Mouse (Mus musculus) heart, embryonic 10.5 days (tissue): ENCODE measurements at regions not wholly inside any gene's neighbourhood (a gene's known extent, or its start where the extent isn't known, plus 50 kb on each side); places are given as distances from the start of the nearest gene placed in this dataset.
"Not testable (repeated sequence)": the region's sequence is repeated elsewhere in the genome, so short reads cannot be mapped to it uniquely, and the experiment has no call there.

Source experiments
- DNase-seq: peaks from one replicate; pipeline ENCODE4 v3.0.0-alpha.2; 2017; ENCODE audit warnings: low spot score
- H3K27ac ChIP-seq: fragments of 300-500 bp; sonication (generic); 2 replicates; pipeline ENCODE4 v1.5.1; 2016; ENCODE audit warnings: mild to moderate bottlenecking
- H3K27me3 ChIP-seq: fragments of 300-500 bp; sonication (generic); 2 replicates; pipeline ENCODE4 v1.6.1; 2016; ENCODE audit warnings: mild to moderate bottlenecking; ENCODE audit not compliant: poor library complexity, insufficient read depth, severe bottlenecking
- H3K36me3 ChIP-seq: fragments of 300-500 bp; sonication (generic); 2 replicates; pipeline ENCODE4 v1.6.1; 2016; ENCODE audit warnings: mild to moderate bottlenecking, moderate library complexity
- H3K4me1 ChIP-seq: fragments of 300-500 bp; sonication (generic); 2 replicates; pipeline ENCODE4 v1.6.1; 2016; ENCODE audit warnings: mild to moderate bottlenecking
- H3K4me3 ChIP-seq: fragments of 300-500 bp; sonication (generic); 2 replicates; pipeline ENCODE4 v1.5.1; 2016; ENCODE audit warnings: mild to moderate bottlenecking, moderate library complexity
- H3K9me3 ChIP-seq: fragments of 300-500 bp; sonication (generic); 2 replicates; pipeline ENCODE4 v1.6.1; 2016; ENCODE audit warnings: mild to moderate bottlenecking, moderate library complexity
- WGBS: fragments of 180-500 bp; shearing (Covaris S2); methylation state at CpG from one replicate; pipeline ENCODE4 v1.1.7; 2016; 5-methylcytosine and 5-hydroxymethylcytosine counted together

GRCm38 (mm10) chr2:171592315-171592714, 451.0 kb downstream of the Cbln4 start:
- peaks cover 20% of the 10 kb centered on the region; the same call in 1 of the 2 replicates for H3K4me1 ChIP-seq
- WGBS = 66% methylated on average over 6 of the region's 6 CpGs
- H3K9me3 ChIP-seq = no peaks in the 10 kb centered on the region
- no peak overlapping the region for H3K27ac ChIP-seq
- no peak overlapping the region for H3K4me3 ChIP-seq
- DNase-seq = no peak
- no peaks in the 10 kb centered on the region for H3K27me3 ChIP-seq
- no peaks in the 10 kb centered on the region for H3K36me3 ChIP-seq

GRCm38 (mm10) chr2:171588158-171588557, 455.1 kb downstream of the Cbln4 start:
- Histone ChIP-seq H3K4me1 (peaks cover 12% of the 10 kb centered on the region; the same call in 1 of the 2 replicates), H3K9me3 (no peaks in the 10 kb centered on the region), H3K27ac (no peak overlapping the region), H3K27me3 (no peaks in the 10 kb centered on the region), H3K36me3 (no peaks in the 10 kb centered on the region), H3K4me3 (no peak overlapping the region)
- DNase-seq = no peak
- 63% methylated on average over 4 of the region's 4 CpGs for WGBS

- DNase-seq = no peak
- H3K9me3 ChIP-seq = no peaks in the 10 kb centered on the region
- H3K4me1 ChIP-seq = peaks cover 12% of the 10 kb centered on the region; the same call in 1 of the 2 replicates
- no peak overlapping the region for H3K4me3 ChIP-seq
- no peak overlapping the region for H3K27ac ChIP-seq
- no peaks in the 10 kb centered on the region for H3K27me3 ChIP-seq
- no peaks in the 10 kb centered on the region for H3K36me3 ChIP-seq
- 83% methylated on average over 9 of the region's 9 CpGs for WGBS
Measured at GRCm38 (mm10) chr2:171587635-171588034, 455.6 kb downstream of the Cbln4 start.

- H3K4me1 ChIP-seq = peaks cover 5% of the 10 kb centered on the region; the same call in 1 of the 2 replicates
- no peaks in the 10 kb centered on the region for H3K36me3 ChIP-seq
- WGBS = 86% methylated on average over 4 of the region's 4 CpGs
- H3K27me3 ChIP-seq = no peaks in the 10 kb centered on the region
- H3K9me3 ChIP-seq = no peaks in the 10 kb centered on the region
- no peak overlapping the region for H3K4me3 ChIP-seq
- DNase-seq = no peak
- H3K27ac ChIP-seq = no peak overlapping the region
Measured at GRCm38 (mm10) chr2:171586853-171587220, 456.4 kb downstream of the Cbln4 start.

- 94% methylated on average over 6 of the region's 6 CpGs for WGBS
- Histone ChIP-seq H3K4me3 (no peak overlapping the region), H3K9me3 (no peaks in the 10 kb centered on the region), H3K36me3 (no peaks in the 10 kb centered on the region), H3K4me1 (0 out of 2 replicates have a peak, but pooled peaks cover 4% of the 10 kb centered on the region), H3K27me3 (no peaks in the 10 kb centered on the region), H3K27ac (no peak overlapping the region)
- DNase-seq = no peak
Measured at GRCm38 (mm10) chr2:171586217-171586852, 456.9 kb downstream of the Cbln4 start.

GRCm38 (mm10) chr2:171574360-171574759, 468.9 kb downstream of the Cbln4 start:
- Histone ChIP-seq H3K27me3 (no peaks in the 10 kb centered on the region), H3K36me3 (no peaks in the 10 kb centered on the region), H3K27ac (no peak overlapping the region), H3K9me3 (no peaks in the 10 kb centered on the region), H3K4me1 (no peaks in the 10 kb centered on the region), H3K4me3 (no peak overlapping the region)
- 61% methylated on average over 3 of the region's 3 CpGs for WGBS
- no peak for DNase-seq

- Histone ChIP-seq H3K4me3 (no peak overlapping the region), H3K9me3 (no peaks in the 10 kb centered on the region), H3K27me3 (no peaks in the 10 kb centered on the region), H3K4me1 (no peaks in the 10 kb centered on the region), H3K27ac (no peak overlapping the region), H3K36me3 (no peaks in the 10 kb centered on the region)
- WGBS = 86% methylated on average over 5 of the region's 5 CpGs
- no peak for DNase-seq
Measured at GRCm38 (mm10) chr2:171562656-171563055, 480.6 kb downstream of the Cbln4 start.

- H3K4me1 ChIP-seq, H3K27me3 ChIP-seq: not testable (repeated sequence)
- 70% methylated on average over 18 of the region's 18 CpGs for WGBS
Measured at GRCm38 (mm10) chr2:171542768-171543167, 500.5 kb downstream of the Cbln4 start.

GRCm38 (mm10) chr2:171514876-171515275, 528.4 kb downstream of the Cbln4 start:
- Histone ChIP-seq H3K4me3 (no peak overlapping the region), H3K27ac (no peak overlapping the region), H3K27me3 (no peaks in the 10 kb centered on the region), H3K36me3 (no peaks in the 10 kb centered on the region), H3K9me3 (no peaks in the 10 kb centered on the region), H3K4me1 (no peaks in the 10 kb centered on the region)
- WGBS = 84% methylated on average over 5 of the region's 5 CpGs
- no peak for DNase-seq

More at GRCm38 (mm10) chr2:171542768-171543167, 500.5 kb downstream of the Cbln4 start:
- H3K4me3 ChIP-seq, H3K27ac ChIP-seq, DNase-seq, H3K36me3 ChIP-seq, H3K9me3 ChIP-seq: not testable (repeated sequence)

- WGBS = 84% methylated on average over 4 of the region's 4 CpGs
- H3K27ac ChIP-seq = no peak overlapping the region
- H3K27me3 ChIP-seq = 0 out of 2 replicates have a peak, but pooled peaks cover 3% of the 10 kb centered on the region
- H3K4me1 ChIP-seq = peaks cover 10% of the 10 kb centered on the region; the same call in 1 of the 2 replicates
- H3K4me3 ChIP-seq = no peak overlapping the region
- no peak for DNase-seq
- no peaks in the 10 kb centered on the region for H3K9me3 ChIP-seq
- no peaks in the 10 kb centered on the region for H3K36me3 ChIP-seq
Measured at GRCm38 (mm10) chr2:171496620-171497019, 546.6 kb downstream of the Cbln4 start.

GRCm38 (mm10) chr2:171493741-171494140, 549.5 kb downstream of the Cbln4 start:
- 0 out of 2 replicates have a peak, but pooled peaks cover 3% of the 10 kb centered on the region for H3K27me3 ChIP-seq
- DNase-seq = no peak
- peaks cover 10% of the 10 kb centered on the region; the same call in 1 of the 2 replicates for H3K4me1 ChIP-seq
- H3K36me3 ChIP-seq = no peaks in the 10 kb centered on the region
- H3K27ac ChIP-seq = no peak overlapping the region
- no peak overlapping the region for H3K4me3 ChIP-seq
- no peaks in the 10 kb centered on the region for H3K9me3 ChIP-seq
- WGBS = 31% methylated on average over 12 of the region's 12 CpGs

- WGBS = 90% methylated on average over 2 of the region's 2 CpGs
- peaks cover 3% of the 10 kb centered on the region; the same call in 1 of the 2 replicates for H3K4me1 ChIP-seq
Measured at GRCm38 (mm10) chr2:171487284-171487683, 556.0 kb downstream of the Cbln4 start.

GRCm38 (mm10) chr2:171453241-171453640, 590.0 kb downstream of the Cbln4 start:
- Histone ChIP-seq H3K4me1 (no peaks in the 10 kb centered on the region), H3K36me3 (no peaks in the 10 kb centered on the region), H3K9me3 (no peaks in the 10 kb centered on the region), H3K27me3 (no peaks in the 10 kb centered on the region), H3K4me3 (no peak overlapping the region), H3K27ac (no peak overlapping the region)
- 72% methylated on average over 9 of the region's 9 CpGs for WGBS
- DNase-seq = no peak

More at GRCm38 (mm10) chr2:171487284-171487683, 556.0 kb downstream of the Cbln4 start:
- no peak overlapping the region for H3K27ac ChIP-seq
- H3K27me3 ChIP-seq = no peaks in the 10 kb centered on the region
- H3K4me3 ChIP-seq = no peak overlapping the region
- no peaks in the 10 kb centered on the region for H3K36me3 ChIP-seq
- DNase-seq = no peak
- no peaks in the 10 kb centered on the region for H3K9me3 ChIP-seq

- Histone ChIP-seq H3K9me3 (no peaks in the 10 kb centered on the region), H3K27me3 (no peaks in the 10 kb centered on the region), H3K4me1 (no peaks in the 10 kb centered on the region), H3K4me3 (no peak overlapping the region), H3K27ac (no peak overlapping the region), H3K36me3 (no peaks in the 10 kb centered on the region)
- no peak for DNase-seq
- WGBS = 75% methylated on average over 2 of the region's 2 CpGs
Measured at GRCm38 (mm10) chr2:171406057-171406456, 637.2 kb downstream of the Cbln4 start.
